Mouse (Mus musculus) embryonic fibroblast, embryonic 13.5 days (primary cell): ENCODE results near the gene Snx12.

Source experiments
- CTCF ChIP-seq: IDR thresholded peaks from 2 replicates; pipeline ENCODE4 v1.5.1; 2011; ENCODE audit warnings: mild to moderate bottlenecking, control low read depth, low read length, moderate library complexity, borderline replicate concordance; ENCODE audit not compliant: insufficient read depth
- POLR2A ChIP-seq: IDR thresholded peaks from 2 replicates; pipeline ENCODE4 v1.6.1; 2011; ENCODE audit warnings: low read depth, mild to moderate bottlenecking, control low read depth, low read length, moderate library complexity

DNA sequence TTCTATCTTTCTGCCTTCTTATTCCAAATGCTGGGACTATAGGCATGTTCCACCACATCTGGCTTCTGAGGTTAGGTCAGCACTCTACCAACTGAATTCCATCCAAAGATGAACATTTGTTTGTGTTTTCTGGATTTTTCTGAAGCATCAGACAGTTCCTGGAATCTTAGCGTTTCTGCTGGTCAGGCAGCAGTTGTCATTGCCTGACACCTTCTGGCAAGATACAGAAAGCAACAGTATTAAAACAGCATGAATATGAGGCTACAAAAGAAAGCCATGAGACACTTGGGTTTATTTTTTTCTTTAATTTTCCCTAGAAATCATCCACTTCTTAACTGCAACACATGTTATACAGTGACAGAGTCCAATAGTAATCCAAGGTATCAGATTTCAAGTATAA is 101.8 kb downstream of the Snx12 start:
- TF ChIP-seq CTCF: no peak
- no peak for TF ChIP-seq POLR2A
